Comparison of ENCODE assay signal across 8 mouse cellular contexts in genomic region chr17:47010722-47011660, GRCm38 (mm10). TPM values are rescaled to one million over a fixed set of nuclear protein-coding genes. Genes with fewer than 3 reads are reported as not detected.
DNase-seq lines count a peak whose midpoint lies in the region; ATAC-seq and TF ChIP-seq lines count a peak whose summit lies in the region.

No protein-coding gene starts in this region.

- 13% methylated on average over 25 of the region's 25 CpGs for WGBS in cerebellum, adult 2 months
- 13% methylated on average over 25 of the region's 25 CpGs for WGBS in hindbrain, embryonic 13.5 days

- peak overlapping the region; percentile 66 for H3K4me2 ChIP-seq in hindbrain, embryonic 13.5 days

- H3K9ac ChIP-seq in hindbrain, embryonic 13.5 days: peak overlapping the region; percentile 61

- DNase-seq in NIH3T3 (ENCODE audit: low read depth): peak; percentile 86
- DNase-seq in cerebellum, adult 2 months: peak; percentile 73 to 84
- DNase-seq in forelimb bud, embryonic 11.5 days (ENCODE audit: low read depth, low spot score): peak; percentile 72
- peak; percentile 49 to 82 for DNase-seq in layer of hippocampus, postnatal 14 days (ENCODE audit: low spot score in 2 of 2)
- peak; percentile 79 for DNase-seq in lung, postnatal 25 days (ENCODE audit: low spot score)
- peak; percentile 36 for DNase-seq in retina, postnatal 7 days (ENCODE audit: low read depth, low spot score)
- DNase-seq in urinary bladder, postnatal 36 days (ENCODE audit: low spot score in 2 of 2): peak; percentile 38 to 75

- no peaks in the 10 kb centered on the region for H3K27me3 ChIP-seq in cerebellum, adult 2 months (ENCODE audit: control insufficient read depth, insufficient read depth, low read length)
- H3K27me3 ChIP-seq in hindbrain, embryonic 13.5 days: no peaks in the 10 kb centered on the region

- ATAC-seq in hindbrain, embryonic 13.5 days (ENCODE audit: low FRiP score): peak; percentile 78

- peaks cover 7% of the 10 kb centered on the region for H3K4me1 ChIP-seq in cerebellum, adult 2 months (ENCODE audit: control insufficient read depth, insufficient read depth, low read length)
- peaks cover 34% of the 10 kb centered on the region for H3K4me1 ChIP-seq in hindbrain, embryonic 13.5 days (replicated peaks)

- TF ChIP-seq CTCF in cerebellum, adult 2 months (IDR thresholded peaks at IDR 0.05; ENCODE audit: borderline replicate concordance, insufficient read depth, low read depth, low read length): no peak

- H3K27ac ChIP-seq in cerebellum, adult 2 months (ENCODE audit: insufficient read depth, low read length): no peak overlapping the region; the same call in 1 of the 2 replicates
- peak overlapping the region; percentile 94 for H3K27ac ChIP-seq in hindbrain, embryonic 13.5 days

- peak overlapping the region; percentile 83 for H3K4me3 ChIP-seq in cerebellum, adult 2 months (replicated peaks; ENCODE audit: insufficient read depth, low read depth, low read length)
- peak overlapping the region; percentile 96 for H3K4me3 ChIP-seq in hindbrain, embryonic 13.5 days

- H3K9me3 ChIP-seq in hindbrain, embryonic 13.5 days: no peaks in the 10 kb centered on the region

- peaks cover 11% of the 10 kb centered on the region; the same call in 1 of the 2 replicates for H3K36me3 ChIP-seq in hindbrain, embryonic 13.5 days

- TF ChIP-seq POLR2A in cerebellum, adult 2 months (IDR thresholded peaks at IDR 0.05; ENCODE audit: borderline replicate concordance, insufficient read depth, low read length): peak; percentile 28; the same call in 1 of the 2 replicates

RNA-seq across cellular contexts. Expression of gene Ubr2, which starts 0.6 kb away (rescaled TPM):
- polyA plus RNA-seq in cerebellum, adult 2 months (2012; rRNA removed): 38.5 and 43.3 TPM in 2 replicates
- 14.8 and 16.2 TPM in 2 replicates for polyA plus RNA-seq in hindbrain, embryonic 13.5 days (2015; fragmentation: Nextera tagmentation; extraction: Ambion mirVana)
- total RNA-seq in layer of hippocampus, postnatal 14 days (2021): 10 to 100 TPM; 52.3 to 52.4 TPM

Comparison
In these comparisons a context has a peak if more than half of its experiments do, and no peak if none do; other contexts are left out.
1. DNase-seq: peak in every context shown above with its lines; median percentile 86 in NIH3T3; 79 in lung, postnatal 25 days; 78 in cerebellum, adult 2 months; 72 in forelimb bud, embryonic 11.5 days; 66 in layer of hippocampus, postnatal 14 days; 56 in urinary bladder, postnatal 36 days; 36 in retina, postnatal 7 days.